Mouse (Mus musculus) spleen, postnatal 10 days (tissue): ENCODE measurements around the gene Ccnd3.

ENCODE experiments used
- DNase-seq, 2 experiments: peaks; one replicate each; pipeline ENCODE4 v3.0.0; 2021 to 2022; ENCODE audit warnings: low spot score in 2 of 2

Ccnd3 gene

GRCm38 (mm10) chr17:47545154-47545553 is 40.3 kb downstream of the Ccnd3 start:
- DNase-seq = no peak

- DNase-seq = no peak
Observed at GRCm38 (mm10) chr17:47545861-47546331, 41.0 kb downstream of the Ccnd3 start.

DNA sequence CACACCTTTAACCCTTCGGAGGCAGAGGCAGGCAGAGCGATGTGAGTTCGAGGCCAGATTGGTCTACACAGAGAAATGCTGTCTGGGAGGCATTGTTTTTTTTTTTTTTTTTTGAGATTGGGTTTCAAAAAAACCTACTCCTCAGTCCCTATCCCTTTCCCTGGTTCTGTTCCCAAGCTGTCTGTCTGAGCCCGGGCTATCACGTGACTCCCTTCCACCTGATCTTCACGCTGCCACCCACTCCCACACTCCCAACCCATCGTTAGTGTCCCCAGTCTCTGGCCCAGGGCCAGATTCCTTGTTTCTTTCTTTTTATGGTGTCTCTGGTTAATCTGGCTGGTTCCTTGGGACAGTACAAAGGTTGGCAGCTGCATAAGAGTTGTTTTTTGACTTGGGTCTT is 46.2 kb downstream of the Ccnd3 start:
- DNase-seq = no peak

DNA sequence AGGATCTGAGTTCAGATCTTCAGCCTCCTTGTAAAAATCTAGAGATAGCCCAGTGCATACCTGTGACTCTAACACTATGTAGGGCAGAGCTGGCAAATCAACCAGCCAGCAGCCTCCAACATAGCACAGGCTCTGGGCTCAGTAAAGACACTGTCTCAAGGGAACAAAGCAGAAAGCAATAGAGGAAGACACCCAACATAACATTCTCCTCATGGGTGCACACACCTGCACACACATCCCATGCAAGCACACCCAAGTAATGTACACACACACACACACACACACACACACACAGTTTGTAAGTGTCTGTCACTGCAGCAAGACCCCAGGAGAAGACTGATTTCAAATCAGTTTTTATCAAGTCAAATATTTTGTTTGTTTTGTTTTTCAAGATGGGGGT is 48.1 kb downstream of the Ccnd3 start:
- no peak for DNase-seq

DNA sequence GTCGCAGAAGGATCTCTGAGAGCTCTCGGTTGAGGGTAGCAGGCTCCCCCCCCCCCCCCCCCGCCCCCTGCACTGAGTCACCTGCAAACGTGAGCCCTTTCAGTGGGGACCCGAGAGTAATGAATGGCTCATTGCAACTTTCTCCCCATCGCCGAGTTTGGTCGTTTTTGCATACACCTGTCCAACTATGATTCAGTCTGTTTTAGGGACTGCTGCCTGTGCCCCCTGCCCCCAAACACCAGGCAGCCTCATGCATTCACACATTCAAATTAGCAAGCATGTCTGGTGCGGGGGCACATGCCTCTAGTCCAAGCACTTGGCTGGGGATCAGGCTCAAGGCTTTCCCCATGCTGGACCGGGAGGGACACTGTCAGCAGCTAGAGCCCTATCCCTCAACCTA is 49.8 kb downstream of the Ccnd3 start:
- DNase-seq = no peak

GRCm38 (mm10) chr17:47557179-47557578 is 52.3 kb downstream of the Ccnd3 start:
- no peak for DNase-seq

- no peak for DNase-seq
Observed at GRCm38 (mm10) chr17:47559726-47560125, 54.9 kb downstream of the Ccnd3 start.

- DNase-seq = no peak
Observed at GRCm38 (mm10) chr17:47562875-47563274, 58.0 kb downstream of the Ccnd3 start.

GRCm38 (mm10) chr17:47564612-47565011 is 59.8 kb downstream of the Ccnd3 start:
- DNase-seq = no peak

- DNase-seq = no peak
Observed at GRCm38 (mm10) chr17:47566133-47566532, 61.3 kb downstream of the Ccnd3 start.

GRCm38 (mm10) chr17:47567271-47567670 is 62.4 kb downstream of the Ccnd3 start:
- no peak for DNase-seq

- DNase-seq = peak in 1 of 2 experiments; percentile 38
Observed at GRCm38 (mm10) chr17:47568389-47568788, 63.5 kb downstream of the Ccnd3 start.

DNA sequence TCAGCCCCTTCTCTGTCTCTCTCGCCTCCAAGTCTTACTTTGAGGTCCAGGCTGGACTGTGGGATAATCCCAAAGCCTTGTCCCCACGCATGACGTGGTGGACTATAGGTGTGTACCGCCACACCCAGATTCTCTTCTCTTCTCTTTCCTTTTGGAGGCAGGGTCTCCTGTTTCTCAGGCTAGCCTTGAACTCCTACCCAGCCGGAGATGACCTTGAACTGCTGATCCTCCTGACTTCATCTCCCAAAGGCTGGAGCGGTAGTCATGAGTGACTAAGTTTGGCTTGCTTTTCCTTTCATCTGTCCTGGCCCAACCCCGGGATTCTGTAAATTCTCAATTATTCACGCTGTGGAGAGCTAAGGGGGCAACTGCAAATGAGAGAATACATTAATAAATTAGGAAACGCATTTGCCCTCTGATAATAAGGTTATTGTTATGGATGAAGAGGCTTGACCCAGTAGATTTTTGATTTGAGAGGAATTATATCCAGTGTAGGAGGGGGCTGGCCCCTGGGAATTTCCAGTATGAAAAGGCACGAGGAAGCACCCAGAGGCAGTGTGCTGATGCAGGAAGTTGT is 64.2 kb downstream of the Ccnd3 start:
- DNase-seq = no peak

DNA sequence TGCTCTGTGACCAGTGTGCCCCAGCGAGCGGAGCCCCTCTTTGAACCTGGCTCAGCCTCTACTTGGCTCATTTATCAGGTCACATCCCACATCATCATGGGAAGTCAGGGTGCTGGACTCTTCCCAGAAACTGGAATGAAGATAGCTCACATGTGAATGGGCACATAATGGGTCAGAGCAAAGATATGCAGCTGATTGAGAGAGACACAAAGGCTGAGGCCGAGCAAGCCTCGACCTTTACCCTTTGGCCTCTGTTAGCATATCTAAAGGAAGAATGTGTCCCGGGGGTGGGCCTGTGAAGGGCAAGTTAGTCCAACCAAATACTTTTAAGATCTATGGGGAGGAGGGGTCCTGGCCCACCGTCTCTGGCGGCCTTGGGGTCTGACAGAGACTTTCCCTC is 66.8 kb downstream of the Ccnd3 start:
- no peak for DNase-seq

- no peak for DNase-seq
Observed at GRCm38 (mm10) chr17:47572436-47572835, 67.6 kb downstream of the Ccnd3 start.

DNA sequence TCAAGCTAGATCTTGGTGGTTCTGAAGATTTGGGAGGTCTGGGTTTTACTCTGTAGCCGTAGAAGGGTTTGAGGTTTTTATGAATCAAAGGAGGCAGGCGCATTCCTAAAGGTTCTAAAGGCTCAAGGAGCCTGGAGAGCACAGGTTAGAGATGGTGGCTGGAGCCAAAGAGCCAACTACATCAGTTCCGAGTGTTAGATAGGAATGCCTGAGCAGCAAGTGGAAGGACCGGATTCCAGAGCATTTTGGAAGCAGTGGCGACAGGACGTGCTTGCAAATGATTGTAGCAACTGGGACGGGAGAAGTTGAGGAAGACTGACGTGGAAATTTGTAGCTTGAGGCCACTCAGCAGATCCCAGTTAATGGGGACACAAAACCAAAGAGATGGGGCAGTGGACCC is 69.2 kb downstream of the Ccnd3 start:
- DNase-seq = no peak

DNA sequence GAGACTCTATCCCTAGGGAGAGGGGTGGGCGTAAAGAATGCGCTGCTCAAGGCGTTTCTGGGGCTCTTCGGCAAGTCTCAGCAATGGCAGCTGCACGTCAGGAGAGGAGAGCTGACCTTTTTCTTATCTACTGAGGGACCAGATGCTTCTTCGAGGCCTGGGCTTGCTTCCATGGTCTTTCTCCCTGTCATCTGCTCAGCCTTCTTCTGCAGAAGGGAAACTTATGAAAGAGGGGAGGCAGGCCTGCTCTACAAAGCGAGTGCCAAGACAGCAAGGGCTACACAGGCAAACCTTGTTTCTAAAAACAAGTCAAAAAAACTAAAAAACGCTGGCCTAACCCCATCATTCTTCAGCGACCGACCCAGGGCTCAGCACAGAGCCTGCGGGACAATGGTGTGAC is 70.0 kb downstream of the Ccnd3 start:
- DNase-seq = no peak

DNA sequence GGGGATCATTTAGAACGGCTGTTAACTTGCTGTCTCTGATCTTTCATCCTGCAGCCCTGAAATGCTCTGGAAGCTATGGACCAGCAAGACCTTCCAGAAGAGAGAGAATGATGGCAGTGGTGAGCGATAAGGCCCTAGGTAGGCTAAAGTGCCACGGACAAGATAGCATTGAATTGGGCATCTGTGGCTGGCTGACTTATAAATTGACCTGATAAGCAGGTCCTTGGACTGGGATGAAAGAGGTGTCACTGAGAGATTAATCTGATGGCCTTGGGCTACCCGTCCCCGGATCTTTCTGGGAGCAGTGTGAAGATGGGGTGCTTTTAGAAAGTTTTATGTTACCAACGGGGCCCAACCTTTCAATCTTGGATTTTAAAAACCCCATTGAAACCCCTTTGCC is 73.8 kb downstream of the Ccnd3 start:
- DNase-seq = no peak

DNA sequence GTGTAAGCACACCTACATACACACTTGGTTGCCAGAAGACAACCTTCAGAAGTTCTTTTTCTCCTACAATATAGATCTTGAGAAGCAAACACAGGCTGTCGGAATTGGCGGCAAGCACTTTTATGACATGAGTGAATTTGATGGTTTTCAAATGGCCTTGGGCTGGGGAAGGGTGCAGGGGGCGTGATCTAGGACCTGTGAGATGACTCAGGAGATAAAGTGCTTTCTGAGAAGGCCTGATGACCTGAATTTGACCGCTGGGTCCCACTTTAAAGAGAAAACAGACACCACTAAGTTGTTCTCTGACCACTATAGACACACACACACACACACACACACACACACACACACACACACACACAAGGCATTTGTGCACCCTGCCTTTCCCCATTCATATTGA is 76.1 kb downstream of the Ccnd3 start:
- no peak for DNase-seq

- no peak for DNase-seq
Observed at GRCm38 (mm10) chr17:47588517-47588916, 83.7 kb downstream of the Ccnd3 start.

GRCm38 (mm10) chr17:47591073-47591472 is 86.2 kb downstream of the Ccnd3 start:
- DNase-seq = no peak

GRCm38 (mm10) chr17:47593215-47593853 is 88.5 kb downstream of the Ccnd3 start:
- DNase-seq = peak; percentile 98 to 100

DNA sequence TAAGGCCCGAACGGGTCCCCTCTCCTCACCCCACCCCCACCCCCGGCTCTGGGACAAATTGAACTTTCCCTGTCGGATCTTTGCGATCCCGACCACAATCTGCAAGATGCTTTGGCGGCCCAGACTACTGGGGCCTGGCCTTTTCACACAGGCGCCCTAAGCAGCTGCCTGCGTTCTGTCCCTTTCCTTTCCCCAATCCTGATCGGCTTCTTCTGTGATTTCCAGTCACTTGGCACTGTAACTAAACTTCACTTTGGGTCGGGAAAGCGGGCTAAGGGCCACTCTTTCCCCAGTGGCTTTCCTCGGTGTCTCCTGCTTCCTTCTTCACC is 89.0 kb downstream of the Ccnd3 start:
- no peak for DNase-seq
